Mouse (Mus musculus) heart, postnatal 0 days (tissue): ENCODE data around the gene Plin3. TPM values are rescaled to one million over a fixed set of nuclear protein-coding genes. Genes with fewer than 3 reads are reported as not detected.

Experiments
- ATAC-seq: fragments of 200-750 bp; cut with Nextera tagmentation; 2 replicates; pipeline ENCODE4 v1.8.0; 2017; ENCODE audit warnings: low read depth, moderate number of reproducible peaks, moderate library complexity; ENCODE audit not compliant: insufficient read depth
- DNase-seq: peaks from one replicate; pipeline ENCODE4 v3.0.0-alpha.2; 2016; ENCODE audit warnings: low spot score
- H3K27ac ChIP-seq: fragments of 300-500 bp; sonication (generic); 2 replicates; pipeline ENCODE4 v1.5.1; 2014; ENCODE audit warnings: low read depth, mild to moderate bottlenecking
- H3K27me3 ChIP-seq: fragments of 300-500 bp; sonication (generic); 2 replicates; pipeline ENCODE4 v1.6.1; 2014; ENCODE audit warnings: low read length, mixed read lengths; ENCODE audit not compliant: control insufficient read depth, insufficient read depth
- H3K36me3 ChIP-seq: fragments of 300-500 bp; sonication (generic); replicated peaks from 2 replicates; pipeline ENCODE4 v1.6.1; 2014; ENCODE audit warnings: low read length, mixed read lengths; ENCODE audit not compliant: control insufficient read depth, insufficient read depth
- H3K4me1 ChIP-seq: fragments of 300-500 bp; sonication (generic); 2 replicates; pipeline ENCODE4 v1.6.1; 2014; ENCODE audit warnings: antibody characterized with exemption; ENCODE audit not compliant: control insufficient read depth, insufficient read depth
- H3K4me2 ChIP-seq: fragments of 300-500 bp; sonication (generic); 2 replicates; pipeline ENCODE4 v1.6.1; 2014; ENCODE audit warnings: low read depth, mild to moderate bottlenecking, low read length, moderate library complexity
- H3K4me3 ChIP-seq: fragments of 300-500 bp; sonication (generic); 2 replicates; pipeline ENCODE4 v1.5.1; 2014; ENCODE audit warnings: low read depth, low read length
- H3K9ac ChIP-seq: fragments of 300-500 bp; sonication (generic); replicated peaks from 2 replicates; pipeline ENCODE4 v1.6.1; 2014; ENCODE audit warnings: low read depth, low read length, mixed read lengths
- H3K9me3 ChIP-seq: fragments of 300-500 bp; sonication (generic); replicated peaks from 2 replicates; pipeline ENCODE4 v1.6.1; 2016; ENCODE audit warnings: low read length; ENCODE audit not compliant: control insufficient read depth
- CTCF ChIP-seq: IDR thresholded peaks from 2 replicates; pipeline ENCODE4 v1.5.1; 2016; ENCODE audit warnings: antibody characterized with exemption, control low read depth, low read depth
- EP300 ChIP-seq: IDR thresholded peaks from 2 replicates; pipeline ENCODE4 v1.6.1; 2016; ENCODE audit warnings: antibody characterized with exemption, low read depth
- WGBS: fragments of 180-500 bp; shearing (Covaris S2); extraction: QIAGEN DNeasy Blood & Tissue Kit; methylation state at CpG from one replicate; pipeline ENCODE4 v1.1.7; 2014; 5-methylcytosine and 5-hydroxymethylcytosine counted together
- polyA plus RNA-seq: library from polyadenylated mRNA; unstranded; fragments of >200 nt; fragmentation: Nextera tagmentation; extraction: Ambion mirVana; gene quantifications from 2 replicates; pipeline ENCODE4 v1.2.1, GENCODE M21; 2015
- total RNA-seq: library from RNA; depleted of rRNA; stranded (reverse); fragments of >200 nt; gene quantifications from 2 replicates; pipeline ENCODE4 v1.2.3, GENCODE M21; 2014; ENCODE audit warnings: low replicate concordance

The Plin3 gene
- total and polyA plus RNA-seq, 2 experiments from 2014 or later, result 70.9 to 78.5 TPM

- ATAC-seq, result peak; percentile 97
- Histone ChIP-seq H3K27me3 (no peaks in the 10 kb centered on the region), H3K9me3 (no peaks in the 10 kb centered on the region), H3K27ac (peak within 1 kb of the TSS; percentile 99), H3K4me1 (peaks cover 33% of the 10 kb centered on the region), H3K9ac (peak within 1 kb of the TSS; percentile 94), H3K36me3 (peaks cover 15% of the 10 kb centered on the region), H3K4me2 (peak within 1 kb of the TSS; percentile 88), H3K4me3 (peak within 1 kb of the TSS; percentile 93)
- TF ChIP-seq EP300 (no peak; the same call in 1 of the 2 replicates), CTCF (peak; percentile 1; the same call in 1 of the 2 replicates)
- DNase-seq, result peak; percentile 99
- WGBS, result under 1% methylated on average over 54 of the region's 57 CpGs
These were observed 32.9 kb upstream of the Plin3 start, which contains the start of gene Kdm4b for GRCm38 (mm10) chr17:56325450-56326152. Gene Kdm4b, plus strand, starts transcription at chr17:56326062.

GRCm38 (mm10) chr17:56324419-56324818 lies 31.7 kb upstream of the Plin3 start:
- H3K4me3 ChIP-seq, result no peak overlapping the region
- DNase-seq, result no peak
- no peaks in the 10 kb centered on the region for H3K27me3 ChIP-seq
- ATAC-seq, result no peak
- 76% methylated on average over 3 of the region's 3 CpGs for WGBS
- peaks cover 24% of the 10 kb centered on the region for H3K4me1 ChIP-seq
- no peak overlapping the region for H3K4me2 ChIP-seq
- no peak overlapping the region for H3K27ac ChIP-seq
- peaks cover 25% of the 10 kb centered on the region for H3K36me3 ChIP-seq
- TF ChIP-seq CTCF (no peak), EP300 (no peak)
- H3K9me3 ChIP-seq, result no peaks in the 10 kb centered on the region
- no peak overlapping the region for H3K9ac ChIP-seq

DNA sequence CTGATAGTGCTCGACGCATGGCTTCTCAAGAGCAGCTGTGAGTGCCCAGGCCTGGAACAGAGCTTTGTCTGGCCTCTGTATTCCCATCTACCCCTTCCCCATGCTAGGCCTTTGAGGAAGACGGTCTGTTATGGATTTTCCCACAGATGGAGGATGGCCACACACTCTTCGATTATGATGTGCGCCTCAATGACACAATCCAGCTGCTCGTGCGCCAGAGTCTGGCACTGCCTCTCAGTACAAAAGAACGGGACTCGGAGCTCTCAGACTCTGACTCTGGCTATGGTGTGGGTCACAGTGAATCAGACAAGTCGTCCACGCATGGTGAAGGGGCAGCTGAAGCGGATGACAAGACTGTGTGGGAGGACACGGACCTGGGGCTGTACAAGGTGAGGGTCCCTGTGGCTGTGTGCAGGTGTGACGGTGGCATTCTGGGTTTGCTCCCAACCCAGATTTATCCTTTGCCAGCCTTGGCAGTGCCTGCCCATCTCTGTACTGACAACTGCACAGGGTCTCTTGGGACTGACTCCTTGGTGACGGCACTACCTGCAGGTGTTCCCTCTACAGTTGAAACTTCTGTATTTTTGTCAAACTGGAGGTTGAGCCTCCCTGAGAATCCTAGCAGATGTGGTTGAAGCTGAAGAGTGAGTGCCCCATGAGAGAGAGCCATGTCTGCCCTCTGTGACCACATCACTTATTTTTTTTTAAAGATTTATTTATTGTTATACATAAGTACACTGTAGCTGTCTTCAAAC lies 16.7 kb upstream of the Plin3 start:
- no peak for DNase-seq
- peaks cover 47% of the 10 kb centered on the region for H3K36me3 ChIP-seq
- H3K27me3 ChIP-seq, result no peaks in the 10 kb centered on the region
- H3K9me3 ChIP-seq, result no peaks in the 10 kb centered on the region
- H3K4me3 ChIP-seq, result no peak overlapping the region
- TF ChIP-seq EP300, result no peak
- TF ChIP-seq CTCF, result no peak
- H3K4me2 ChIP-seq, result no peak overlapping the region
- no peak for ATAC-seq
- H3K4me1 ChIP-seq, result peaks cover 11% of the 10 kb centered on the region
- no peak overlapping the region for H3K9ac ChIP-seq
- H3K27ac ChIP-seq, result no peak overlapping the region
- 82% methylated on average over 15 of the region's 15 CpGs for WGBS

GRCm38 (mm10) chr17:56308088-56308487 lies 15.4 kb upstream of the Plin3 start:
- Histone ChIP-seq H3K9ac (no peak overlapping the region), H3K27ac (no peak overlapping the region), H3K27me3 (no peaks in the 10 kb centered on the region), H3K4me1 (peaks cover 13% of the 10 kb centered on the region), H3K36me3 (peaks cover 36% of the 10 kb centered on the region), H3K4me3 (no peak overlapping the region), H3K9me3 (no peaks in the 10 kb centered on the region), H3K4me2 (no peak overlapping the region)
- WGBS, result 60% methylated on average over 6 of the region's 6 CpGs
- TF ChIP-seq CTCF, result no peak
- no peak for TF ChIP-seq EP300
- ATAC-seq (no peak), DNase-seq (no peak)

DNA sequence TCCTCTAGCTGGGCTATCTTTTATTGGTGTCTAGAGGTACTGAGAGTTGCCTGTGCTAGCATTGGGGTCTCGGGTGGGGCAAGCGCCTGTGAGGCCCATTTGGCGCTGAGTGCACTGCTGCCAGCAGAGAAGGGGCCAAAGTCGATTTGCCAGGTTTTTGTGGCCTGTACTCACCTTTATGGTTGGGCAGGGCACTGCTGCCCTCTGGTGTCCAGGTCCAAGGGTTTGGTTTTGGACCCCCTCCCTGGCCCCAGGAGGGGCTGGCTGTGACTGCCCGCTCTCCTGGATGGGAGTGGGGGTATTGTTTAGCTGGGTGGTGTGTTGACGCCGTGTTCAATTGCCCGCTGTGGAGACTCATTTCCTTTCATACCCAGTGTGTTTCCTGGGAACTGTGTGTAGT lies 13.2 kb upstream of the Plin3 start:
- Histone ChIP-seq H3K27me3 (no peaks in the 10 kb centered on the region), H3K4me1 (peaks cover 22% of the 10 kb centered on the region), H3K4me3 (no peak overlapping the region), H3K4me2 (peak overlapping the region; percentile 100; the same call in 1 of the 2 replicates), H3K36me3 (peaks cover 17% of the 10 kb centered on the region; the same call in 1 of the 2 replicates), H3K9me3 (no peaks in the 10 kb centered on the region), H3K27ac (no peak overlapping the region), H3K9ac (no peak overlapping the region; the same call in 1 of the 2 replicates)
- no peak for DNase-seq
- no peak for ATAC-seq
- no peak for TF ChIP-seq EP300
- TF ChIP-seq CTCF, result peak; percentile 51
- WGBS, result 62% methylated on average over 8 of the region's 8 CpGs
